Mouse (Mus musculus) hindbrain, embryonic 15.5 days (tissue): ENCODE results near the gene Sntb2. TPM values are rescaled to one million over a fixed set of nuclear protein-coding genes. Genes with fewer than 3 reads are reported as not detected.

Source experiments
- ATAC-seq: fragments of 200-750 bp; cut with Nextera tagmentation; 2 replicates; pipeline ENCODE4 v1.8.0; 2017; ENCODE audit warnings: low read depth, moderate number of reproducible peaks, moderate TSS enrichment; ENCODE audit not compliant: low FRiP score
- H3K27ac ChIP-seq: fragments of 300-500 bp; sonication (generic); replicated peaks from 2 replicates; pipeline ENCODE4 v1.5.1; 2015; ENCODE audit warnings: mild to moderate bottlenecking, inconsistent platforms
- H3K27me3 ChIP-seq: fragments of 300-500 bp; sonication (generic); 2 replicates; pipeline ENCODE4 v1.6.1; 2015; ENCODE audit warnings: control low read depth, inconsistent platforms
- H3K36me3 ChIP-seq: fragments of 300-500 bp; sonication (generic); 2 replicates; pipeline ENCODE4 v1.6.1; 2015; ENCODE audit warnings: control low read depth, inconsistent platforms
- H3K4me1 ChIP-seq: fragments of 300-500 bp; sonication (generic); replicated peaks from 2 replicates; pipeline ENCODE4 v1.6.1; 2015; ENCODE audit warnings: control low read depth, inconsistent platforms
- H3K4me2 ChIP-seq: fragments of 300-500 bp; sonication (generic); 2 replicates; pipeline ENCODE4 v1.6.1; 2015; ENCODE audit warnings: moderate library complexity, mild to moderate bottlenecking, inconsistent platforms
- H3K4me3 ChIP-seq: fragments of 300-500 bp; sonication (generic); 2 replicates; pipeline ENCODE4 v1.5.1; 2015; ENCODE audit warnings: mild to moderate bottlenecking, inconsistent platforms
- H3K9ac ChIP-seq: fragments of 300-500 bp; sonication (generic); 2 replicates; pipeline ENCODE4 v1.6.1; 2015; ENCODE audit warnings: inconsistent platforms
- H3K9me3 ChIP-seq: fragments of 300-500 bp; sonication (generic); 2 replicates; pipeline ENCODE4 v1.6.1; 2016; ENCODE audit warnings: control low read depth, inconsistent platforms
- WGBS: fragments of 180-500 bp; shearing (Covaris S2); methylation state at CpG from one replicate; pipeline ENCODE4 v1.1.7; 2015; 5-methylcytosine and 5-hydroxymethylcytosine counted together
- polyA plus RNA-seq: library from polyadenylated mRNA; unstranded; fragments of >200 nt; fragmentation: Nextera tagmentation; extraction: Ambion mirVana; gene quantifications from 2 replicates; pipeline ENCODE4 v1.2.1, GENCODE M21; 2015

Sntb2 gene
- polyA plus RNA-seq, 1 experiment from 2014 or later: 6.5 TPM

DNA sequence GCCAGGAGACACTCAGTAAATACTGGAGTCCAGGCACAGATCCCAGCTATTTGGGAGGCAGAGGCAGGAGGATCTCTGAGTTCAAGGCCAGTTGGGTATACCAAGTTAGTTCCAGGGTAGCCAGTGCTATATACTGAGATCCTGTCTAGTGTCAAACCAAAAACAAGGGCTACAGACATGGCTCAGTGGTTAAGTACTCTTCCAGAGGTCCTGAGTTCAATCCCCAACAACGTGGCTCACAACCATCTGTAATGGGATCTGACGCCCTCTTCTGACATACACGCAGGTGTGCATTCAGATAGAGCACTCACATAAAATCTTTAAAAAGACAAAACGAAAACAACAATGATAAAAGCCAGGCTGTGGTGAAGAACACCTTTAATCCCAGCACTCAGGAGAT lies 113.9 kb downstream of the Sntb2 start:
- Histone ChIP-seq H3K4me1 (peaks cover 23% of the 10 kb centered on the region), H3K27ac (no peak overlapping the region), H3K36me3 (peaks cover 73% of the 10 kb centered on the region), H3K4me2 (peak overlapping the region; percentile 82; the same call in 1 of the 2 replicates), H3K4me3 (no peak overlapping the region), H3K9me3 (no peaks in the 10 kb centered on the region), H3K9ac (no peak overlapping the region), H3K27me3 (no peaks in the 10 kb centered on the region)
- no peak for ATAC-seq
- WGBS: 92% methylated on average over 4 of the region's 4 CpGs

DNA sequence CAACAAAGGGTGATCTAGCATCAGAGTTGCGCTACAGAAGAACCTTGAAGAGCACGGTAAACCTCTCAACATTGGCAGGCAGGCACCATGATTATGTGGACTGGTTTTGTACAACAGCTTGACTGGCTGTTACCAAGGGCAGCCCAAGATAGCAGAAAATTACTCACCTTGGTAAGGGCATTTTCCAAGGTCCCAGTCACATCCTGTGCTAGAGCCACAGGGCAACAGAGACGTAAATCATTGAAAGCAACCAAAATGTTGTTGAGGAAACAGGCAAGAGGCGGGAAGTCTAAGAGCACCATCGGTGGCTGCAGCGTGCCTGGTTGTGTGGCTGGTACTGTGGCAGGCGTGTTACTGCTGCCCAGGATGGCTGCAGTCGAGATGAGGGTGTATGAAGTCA lies 116.5 kb downstream of the Sntb2 start:
- H3K4me3 ChIP-seq: no peak overlapping the region
- no peak for ATAC-seq
- H3K4me1 ChIP-seq: peaks cover 38% of the 10 kb centered on the region
- no peak overlapping the region for H3K9ac ChIP-seq
- WGBS: 98% methylated on average over 8 of the region's 8 CpGs
- H3K9me3 ChIP-seq: no peaks in the 10 kb centered on the region
- H3K36me3 ChIP-seq: peaks cover 49% of the 10 kb centered on the region
- H3K27me3 ChIP-seq: no peaks in the 10 kb centered on the region
- H3K4me2 ChIP-seq: no peak overlapping the region
- H3K27ac ChIP-seq: no peak overlapping the region

DNA sequence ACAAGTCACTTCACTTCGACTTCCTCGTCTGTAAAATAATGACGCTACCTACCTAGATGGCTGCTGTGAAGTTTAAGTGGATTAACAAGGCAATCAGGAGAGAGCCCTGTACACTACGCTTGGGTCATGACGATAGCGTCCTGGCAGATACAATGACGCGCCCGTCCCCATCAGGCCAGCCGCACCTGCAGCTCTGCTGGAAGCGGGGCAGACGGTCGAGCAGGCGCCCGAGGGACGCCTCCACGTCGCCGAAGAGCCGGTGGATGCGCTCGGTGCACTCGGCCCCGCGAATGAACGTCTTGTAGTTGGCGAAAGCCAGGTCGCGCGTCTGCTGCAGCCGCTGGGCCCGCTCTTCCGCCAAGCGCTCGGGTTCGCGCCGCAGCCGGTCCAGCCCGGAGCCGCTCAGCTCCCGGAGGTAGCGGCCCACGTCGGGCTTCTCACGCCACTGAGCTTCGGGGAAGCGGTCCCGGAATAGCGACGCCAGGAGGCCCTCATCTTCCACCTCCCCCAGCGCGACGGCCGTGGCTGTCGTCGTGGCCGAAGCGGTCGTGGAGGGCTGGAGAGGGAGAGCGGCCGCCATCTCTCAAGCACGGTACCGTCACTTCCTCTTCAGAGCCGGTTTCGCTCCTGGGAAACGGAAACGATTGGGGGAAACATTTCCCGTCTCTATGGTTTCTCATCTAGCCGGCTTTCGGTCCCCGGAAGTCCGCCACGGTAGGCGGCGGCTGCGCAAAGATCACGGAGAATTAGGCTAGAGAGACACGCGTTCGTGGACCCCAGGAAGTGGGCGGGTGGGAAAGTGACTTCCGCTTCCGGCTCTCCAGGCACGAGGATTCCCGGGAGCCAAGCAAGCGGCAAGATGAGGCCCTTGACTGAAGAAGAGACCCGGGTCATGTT lies 120.8 kb downstream of the Sntb2 start, which contains the start of the genes Cog8 and Nip7:
Cog8 (minus strand) TSS at position 614 of the 897 bp plus-strand sequence.
Nip7 (plus strand) TSS at position 802 of the 897 bp plus-strand sequence.
- Histone ChIP-seq H3K4me3 (peak within 1 kb of the TSS; percentile 84), H3K9me3 (no peaks in the 10 kb centered on the region), H3K27me3 (no peaks in the 10 kb centered on the region), H3K27ac (peak within 1 kb of the TSS; percentile 85), H3K9ac (peak within 1 kb of the TSS; percentile 88), H3K36me3 (peaks cover 47% of the 10 kb centered on the region), H3K4me1 (peaks cover 31% of the 10 kb centered on the region), H3K4me2 (peak within 1 kb of the TSS; percentile 92)
- peak; percentile 96 for ATAC-seq
- WGBS: under 1% methylated on average over 88 of the region's 88 CpGs

DNA sequence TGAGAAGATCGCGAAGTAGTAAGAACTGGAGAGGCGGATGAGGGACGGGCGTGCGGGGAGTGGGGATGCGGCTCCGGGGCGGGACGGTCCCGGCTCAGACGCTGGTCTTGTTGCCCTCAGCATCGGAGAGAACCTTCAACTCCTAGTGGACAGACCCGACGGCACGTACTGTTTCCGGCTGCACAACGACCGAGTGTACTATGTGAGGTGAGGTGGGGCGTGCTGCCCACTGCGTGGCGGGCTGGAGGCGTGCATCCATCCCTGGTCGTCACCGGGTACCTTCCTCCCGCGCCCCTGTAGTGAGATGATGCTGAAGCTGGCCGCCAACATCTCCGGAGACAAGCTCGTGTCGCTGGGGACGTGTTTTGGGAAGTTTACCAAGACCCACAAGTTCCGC lies 121.4 kb downstream of the Sntb2 start:
- under 1% methylated on average over 33 of the region's 33 CpGs for WGBS
- Histone ChIP-seq H3K4me1 (peaks cover 31% of the 10 kb centered on the region), H3K9ac (peak overlapping the region; percentile 75), H3K4me2 (peak overlapping the region; percentile 92), H3K27me3 (no peaks in the 10 kb centered on the region), H3K9me3 (no peaks in the 10 kb centered on the region), H3K36me3 (peaks cover 42% of the 10 kb centered on the region), H3K4me3 (peak overlapping the region; percentile 84), H3K27ac (peak overlapping the region; percentile 63)
- no peak; the same call in 1 of the 2 replicates for ATAC-seq

DNA sequence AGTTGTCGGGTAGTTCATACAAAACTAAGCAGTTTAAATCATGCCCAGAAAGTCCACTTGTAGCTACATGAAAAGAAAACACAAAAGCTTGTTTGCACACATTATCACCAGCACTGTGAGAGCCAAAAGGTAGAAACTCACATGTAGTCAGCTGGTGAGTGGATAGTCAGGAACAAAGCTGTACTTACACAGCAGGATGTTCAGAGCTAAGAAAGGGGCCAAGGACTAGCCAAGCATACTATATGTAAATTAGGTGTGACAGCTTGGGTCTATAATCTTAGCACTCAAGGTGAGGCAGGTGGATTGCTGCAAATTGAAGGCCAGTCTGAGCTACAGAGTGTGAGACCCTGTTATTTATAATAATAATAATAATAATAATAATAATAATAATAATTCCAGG lies 127.1 kb downstream of the Sntb2 start:
- peaks cover 20% of the 10 kb centered on the region for H3K36me3 ChIP-seq
- no peaks in the 10 kb centered on the region for H3K9me3 ChIP-seq
- no peak overlapping the region for H3K4me2 ChIP-seq
- 97% methylated on average over 1 of the region's 1 CpGs for WGBS
- H3K9ac ChIP-seq: no peak overlapping the region
- no peak overlapping the region for H3K4me3 ChIP-seq
- peaks cover 10% of the 10 kb centered on the region for H3K4me1 ChIP-seq
- no peak for ATAC-seq
- no peak overlapping the region for H3K27ac ChIP-seq
- no peaks in the 10 kb centered on the region for H3K27me3 ChIP-seq

DNA sequence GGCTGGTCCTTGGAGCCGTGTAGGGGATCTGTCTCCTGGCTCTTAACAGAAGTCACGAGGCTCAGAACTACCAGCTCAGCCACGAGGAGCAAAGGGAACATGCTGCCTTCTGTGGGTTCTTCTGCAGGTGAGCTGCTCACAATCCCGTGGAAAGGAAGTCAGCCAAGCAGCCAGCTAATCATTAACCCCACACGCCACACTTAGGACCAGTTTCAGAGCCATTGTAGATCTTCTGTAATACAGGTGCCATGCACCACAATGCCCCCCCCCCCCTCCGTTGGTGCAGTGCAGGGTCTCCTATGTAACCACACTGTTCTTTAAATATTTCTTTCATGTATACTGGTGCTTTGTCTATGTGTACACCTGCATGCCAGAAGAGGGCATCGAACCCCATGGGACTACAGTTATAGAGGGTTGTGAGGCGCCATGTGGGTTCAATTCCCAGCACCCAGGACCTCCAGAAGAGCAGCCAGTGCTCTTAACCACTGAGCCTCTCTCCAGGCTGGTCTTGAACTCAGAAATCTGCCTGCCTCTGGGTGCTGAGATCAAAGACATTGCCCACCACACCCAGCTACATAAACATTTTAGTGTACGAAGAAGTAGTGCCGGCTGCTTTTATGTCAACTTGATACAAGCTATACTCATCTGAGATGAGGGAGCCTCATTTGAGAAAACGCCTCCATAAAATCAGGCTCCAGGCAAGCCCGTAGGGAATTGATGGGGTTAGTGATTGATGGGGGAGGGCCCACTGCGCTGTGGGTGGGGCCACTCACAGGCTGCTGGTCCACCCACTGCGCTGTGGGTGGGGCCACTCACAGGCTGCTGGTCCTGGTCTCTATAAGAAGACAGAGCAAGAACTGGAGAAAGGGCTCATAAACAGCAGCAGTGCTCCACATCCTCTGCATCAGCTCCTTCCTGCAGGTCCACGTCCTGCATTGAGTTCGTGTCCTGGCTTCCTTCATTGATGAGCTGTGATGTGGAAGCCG lies 130.3 kb downstream of the Sntb2 start, which contains the start of gene Tmed6:
Tmed6 (minus strand) TSS at position 134 of the 986 bp plus-strand sequence.
- Histone ChIP-seq H3K4me3 (no peak within 1 kb of the TSS), H3K9me3 (no peaks in the 10 kb centered on the region), H3K4me2 (no peak within 1 kb of the TSS), H3K4me1 (no peaks in the 10 kb centered on the region), H3K27ac (no peak within 1 kb of the TSS), H3K27me3 (no peaks in the 10 kb centered on the region), H3K36me3 (peaks cover 18% of the 10 kb centered on the region), H3K9ac (no peak within 1 kb of the TSS)
- 61% methylated on average over 17 of the region's 17 CpGs for WGBS
- no peak for ATAC-seq

Other genes with a start within 250 kb of the Sntb2 start
- 0.92 and 1.5 TPM in 2 replicates for gene Has3, start 65.5 kb upstream of the Sntb2 start, polyA plus RNA-seq
- gene Utp4, start 42.1 kb upstream of the Sntb2 start, polyA plus RNA-seq: 42.2 and 42.5 TPM in 2 replicates
- 143 and 147 TPM in 2 replicates for gene Vps4a, start 95.5 kb downstream of the Sntb2 start, polyA plus RNA-seq
- 41.3 and 41.4 TPM in 2 replicates for gene Pdf, start 112.9 kb downstream of the Sntb2 start, polyA plus RNA-seq
- 44.2 and 45.3 TPM in 2 replicates for gene Cog8, start 120.9 kb downstream of the Sntb2 start, polyA plus RNA-seq
- 62.2 and 65.6 TPM in 2 replicates for gene Nip7, start 121.1 kb downstream of the Sntb2 start, polyA plus RNA-seq
- gene Tmed6, start 129.9 kb downstream of the Sntb2 start, polyA plus RNA-seq: not detected in 2 replicates
- gene Terf2, start 160.8 kb downstream of the Sntb2 start, polyA plus RNA-seq: 23.9 and 26.8 TPM in 2 replicates
- gene Cyb5b, start 214.9 kb downstream of the Sntb2 start, polyA plus RNA-seq: 99.6 and 103 TPM in 2 replicates